Mouse (Mus musculus) neural tube, embryonic 10.5 days (tissue): Measurements from ENCODE around the gene Pcgf1.
A peak's percentile ranks its signal among the peaks of the same experiment; 100 is the strongest.

Experiments used
- DNase-seq: peaks from one replicate; pipeline ENCODE4 v3.0.0-alpha.2; 2017; ENCODE audit warnings: low spot score; ENCODE audit errors: extremely low spot score

Gene Pcgf1

GRCm38 (mm10) chr6:83101688-83102556, 24.3 kb downstream of the Pcgf1 start:
- peak; percentile 76 for DNase-seq

- no peak for DNase-seq
These were observed 25.5 kb downstream of the Pcgf1 start for GRCm38 (mm10) chr6:83103130-83103650.

GRCm38 (mm10) chr6:83104158-83104557, 26.5 kb downstream of the Pcgf1 start:
- DNase-seq = no peak

GRCm38 (mm10) chr6:83107566-83108400, 30.1 kb downstream of the Pcgf1 start:
- DNase-seq = peak; percentile 85

GRCm38 (mm10) chr6:83108762-83109668, 31.3 kb downstream of the Pcgf1 start, which contains the start of gene Mrpl53:
Gene Mrpl53, plus strand, starts transcription at chr6:83109040.
- DNase-seq = peak; percentile 86

- DNase-seq = no peak
These were observed 34.0 kb downstream of the Pcgf1 start for GRCm38 (mm10) chr6:83111510-83112136.

- DNase-seq = peak; percentile 96
These were observed 37.5 kb downstream of the Pcgf1 start, which contains the start of gene Mogs for GRCm38 (mm10) chr6:83115011-83115671. Gene Mogs, plus strand, starts transcription at chr6:83115496.

- DNase-seq = peak; percentile 47
These were observed 38.2 kb downstream of the Pcgf1 start for GRCm38 (mm10) chr6:83115682-83116372.

- no peak for DNase-seq
These were observed 38.9 kb downstream of the Pcgf1 start for GRCm38 (mm10) chr6:83116373-83117164.

- DNase-seq = no peak
These were observed 39.4 kb downstream of the Pcgf1 start for GRCm38 (mm10) chr6:83117165-83117438.

GRCm38 (mm10) chr6:83117616-83118015, 39.9 kb downstream of the Pcgf1 start:
- no peak for DNase-seq

- no peak for DNase-seq
These were observed 40.7 kb downstream of the Pcgf1 start for GRCm38 (mm10) chr6:83118369-83118768.

GRCm38 (mm10) chr6:83118825-83119733, 41.4 kb downstream of the Pcgf1 start:
- no peak for DNase-seq

GRCm38 (mm10) chr6:83119734-83120051, 42.0 kb downstream of the Pcgf1 start:
- DNase-seq = no peak

- DNase-seq = peak; percentile 90
These were observed 43.5 kb downstream of the Pcgf1 start, which contains the start of gene Wbp1 for GRCm38 (mm10) chr6:83120930-83121862. Gene Wbp1, minus strand, starts transcription at chr6:83121559.

GRCm38 (mm10) chr6:83121863-83122710, 44.4 kb downstream of the Pcgf1 start:
- DNase-seq = no peak
